In genomic region chr9:60724968-60725367, GRCm38 (mm10) we compare ENCODE assay signal across 32 mouse cellular contexts. TPM values are rescaled to one million over a fixed set of nuclear protein-coding genes. Genes with fewer than 3 reads are reported as not detected.
"Had no signal": no experiment of that assay in that cellular context is flagged by ENCODE, and none has a peak within 500 bp of the region (broad histone marks: within the 10 kb centered on the region; RNA-seq: fewer than 3 reads in every experiment).

No protein-coding gene starts in this region.

- H3K27me3 ChIP-seq: heart, embryonic 12.5 days; heart, embryonic 13.5 days; heart, embryonic 15.5 days; hindbrain, embryonic 12.5 days; hindbrain, embryonic 13.5 days; hindbrain, embryonic 15.5 days; intestine, embryonic 15.5 days; kidney, embryonic 15.5 days had no signal

- H3K4me3 ChIP-seq: heart, embryonic 10.5 days; heart, embryonic 12.5 days; heart, embryonic 13.5 days; heart, embryonic 15.5 days; hindbrain, embryonic 10.5 days; hindbrain, embryonic 12.5 days; hindbrain, embryonic 13.5 days; hindbrain, embryonic 15.5 days; intestine, embryonic 15.5 days; kidney, embryonic 15.5 days; layer of hippocampus, adult 2 months; left cerebral cortex, adult 2 months had no signal

- ATAC-seq: hindbrain, embryonic 16.5 days; hindbrain, postnatal 0 days; inflammation-experienced regulatory T-cells, adult 6 months; intestine, embryonic 15.5 days; intestine, embryonic 16.5 days; intestine, postnatal 0 days had no signal

- DNase-seq: heart, postnatal 14 days; heart, postnatal 36 days; heart, postnatal 4 days; kidney, adult 11 months; kidney, adult 18-20 months; kidney, adult 8-10 months; kidney, postnatal 10 days; kidney, postnatal 14 days; kidney, postnatal 36 days; kidney, postnatal 4 days; layer of hippocampus, adult 9-11 months; layer of hippocampus, postnatal 36 days had no signal

- H3K36me3 ChIP-seq: heart, embryonic 10.5 days; heart, embryonic 15.5 days; hindbrain, embryonic 10.5 days; hindbrain, embryonic 12.5 days; intestine, embryonic 15.5 days; kidney, embryonic 15.5 days had no signal

- H3K27ac ChIP-seq: heart, embryonic 10.5 days; heart, embryonic 13.5 days; heart, embryonic 15.5 days; hindbrain, embryonic 10.5 days; hindbrain, embryonic 12.5 days; hindbrain, embryonic 13.5 days; hindbrain, embryonic 14.5 days; hindbrain, embryonic 15.5 days; hindbrain, postnatal 0 days; intestine, embryonic 15.5 days; kidney, embryonic 15.5 days; kidney, postnatal 0 days; layer of hippocampus, adult 2 months; left cerebral cortex, adult 2 months had no signal

- H3K9ac ChIP-seq: heart, embryonic 12.5 days; heart, embryonic 13.5 days; heart, embryonic 15.5 days; hindbrain, embryonic 12.5 days; hindbrain, embryonic 13.5 days; hindbrain, embryonic 14.5 days; hindbrain, embryonic 15.5 days; intestine, embryonic 15.5 days; kidney, embryonic 15.5 days had no signal

- H3K4me2 ChIP-seq: heart, embryonic 11.5 days; heart, embryonic 12.5 days; heart, embryonic 13.5 days; heart, embryonic 15.5 days; hindbrain, embryonic 12.5 days; hindbrain, embryonic 13.5 days; hindbrain, embryonic 14.5 days; hindbrain, embryonic 15.5 days; intestine, embryonic 15.5 days; kidney, embryonic 15.5 days had no signal

- H3K9me3 ChIP-seq: heart, embryonic 10.5 days; heart, embryonic 13.5 days; heart, embryonic 15.5 days; hindbrain, embryonic 10.5 days; hindbrain, embryonic 12.5 days; hindbrain, embryonic 13.5 days; hindbrain, embryonic 15.5 days; intestine, embryonic 15.5 days; kidney, embryonic 15.5 days had no signal

- H3K4me1 ChIP-seq: heart, embryonic 10.5 days; heart, embryonic 12.5 days; heart, embryonic 13.5 days; heart, embryonic 15.5 days; hindbrain, embryonic 10.5 days; hindbrain, embryonic 12.5 days; hindbrain, embryonic 13.5 days; hindbrain, embryonic 15.5 days; intestine, embryonic 15.5 days; kidney, embryonic 15.5 days had no signal

RNA-seq across cellular contexts. Expression of gene Larp6, which starts 12.2 kb away (rescaled TPM):
- polyA plus RNA-seq: inflammation-experienced regulatory T-cells, adult 6 months had no signal
